Mouse (Mus musculus) liver, postnatal 0 days (tissue): ENCODE measurements at regions not wholly inside any gene's neighbourhood (a gene's known extent, or its start where the extent isn't known, plus 50 kb on each side); places are given as distances from the start of the nearest gene placed in this dataset.

Experiments used
- CTCF ChIP-seq: sonication (generic); IDR thresholded peaks from 2 replicates; pipeline ENCODE4 v1.5.1; 2016; ENCODE audit warnings: antibody characterized with exemption, low read depth
- EP300 ChIP-seq: IDR thresholded peaks from 2 replicates; pipeline ENCODE4 v1.6.1; 2016; ENCODE audit warnings: antibody characterized with exemption, low read depth, mild to moderate bottlenecking

GRCm38 (mm10) chr14:24747796-24748496 is 261.0 kb downstream of the Rps24 start:
- TF ChIP-seq CTCF (no peak), EP300 (0 out of 2 replicates have a peak, but pooled peaks have one; percentile 11)
